Mouse (Mus musculus): Measurements from ENCODE around the gene Fut8. TPM values are rescaled to one million over a fixed set of nuclear protein-coding genes. Genes with fewer than 3 reads are reported as not detected.
A peak's percentile ranks its signal among the peaks of the same experiment; 100 is the strongest.

The Fut8 gene
- 10 to 100 TPM; 18.0 to 19.6 TPM for total RNA-seq (2021)

DNA sequence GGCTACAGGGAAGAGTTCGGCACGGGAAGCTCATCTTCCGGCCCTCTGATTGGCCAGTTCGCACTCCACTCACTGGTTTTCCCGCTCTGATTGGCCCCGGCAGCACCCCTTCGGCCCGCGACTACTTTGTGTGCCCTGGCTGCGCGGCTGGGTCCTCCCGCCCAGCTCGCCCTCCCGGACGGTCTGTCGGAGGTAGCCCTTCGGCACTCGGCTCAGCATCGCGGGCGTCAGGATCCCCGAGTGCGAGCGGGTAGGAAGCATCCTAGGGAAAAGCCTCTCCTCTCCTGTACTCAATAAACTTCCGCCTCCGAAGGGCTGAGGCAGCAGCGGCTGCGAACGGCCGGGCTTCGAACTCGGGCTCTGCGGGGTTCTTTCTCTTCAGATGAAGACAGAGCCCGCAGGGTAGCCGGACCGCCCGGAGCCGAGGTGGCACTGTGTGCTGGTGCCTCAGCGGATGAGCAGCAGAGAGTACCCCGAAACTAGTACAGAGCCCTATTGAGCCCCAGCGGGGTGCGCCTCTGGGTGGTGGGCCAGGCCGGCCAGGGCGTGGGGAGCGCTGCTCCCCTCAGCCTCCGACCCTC is at the start of gene Fut8:
Fut8 (plus strand) TSS at position 176 of the 581 bp plus-strand sequence.
- peak; percentile 90 for DNase-seq (ENCODE audit: low spot score)
- intact Hi-C loops (cut with DNase I) = loop anchor here (5.0 kb wide), 3 partner anchors 186 to 401 kb away; no protein-coding TSS in a partner anchor

DNA sequence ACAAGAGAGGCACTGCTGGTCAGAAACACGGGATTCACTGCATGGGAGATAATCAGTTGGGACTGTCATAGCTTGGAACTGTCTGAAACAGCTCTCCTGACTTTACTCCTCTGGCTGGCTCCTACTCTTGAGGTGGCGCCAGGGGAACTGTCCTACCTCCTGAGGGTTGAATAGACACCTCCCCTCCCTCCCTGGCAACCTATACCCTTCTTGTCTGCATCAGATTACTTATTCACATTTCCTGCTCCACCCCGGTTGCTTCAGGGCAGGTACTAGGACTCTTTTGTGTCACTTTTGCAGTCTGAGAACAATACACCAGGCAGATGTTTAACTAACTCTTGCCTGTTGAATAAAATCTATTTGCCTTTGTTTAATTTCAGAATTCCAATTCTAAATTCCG is 48.8 kb upstream of the Fut8 start:
- intact Hi-C loops (cut with DNase I) = no loop called here
- no peak for DNase-seq (ENCODE audit: low spot score)

DNA sequence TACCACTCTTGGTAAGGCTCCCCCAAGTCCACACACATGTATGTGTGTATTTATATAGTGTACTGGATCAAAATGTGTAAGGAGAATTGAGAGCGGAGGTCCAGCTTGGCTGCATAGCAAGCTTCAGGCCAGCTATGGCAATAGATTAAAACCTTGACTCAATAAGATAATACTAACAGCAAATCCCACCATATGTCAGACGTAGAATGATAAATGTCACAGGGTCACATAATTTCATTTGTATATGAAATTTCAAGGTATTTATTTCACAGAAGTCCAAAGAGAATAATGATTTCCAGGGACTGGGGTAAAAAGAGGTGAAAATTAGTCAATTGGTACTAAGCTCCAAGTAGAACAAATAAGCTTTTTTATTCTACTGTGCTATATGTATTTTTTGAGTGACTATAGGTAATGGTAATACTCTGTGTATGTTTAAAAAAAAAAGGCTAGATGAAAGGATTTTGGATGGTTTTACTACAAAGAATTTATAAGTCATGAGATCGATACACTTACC is 47.9 kb upstream of the Fut8 start:
- DNase-seq (ENCODE audit: low spot score) = no peak
- intact Hi-C loops (cut with DNase I) = no loop called here

DNA sequence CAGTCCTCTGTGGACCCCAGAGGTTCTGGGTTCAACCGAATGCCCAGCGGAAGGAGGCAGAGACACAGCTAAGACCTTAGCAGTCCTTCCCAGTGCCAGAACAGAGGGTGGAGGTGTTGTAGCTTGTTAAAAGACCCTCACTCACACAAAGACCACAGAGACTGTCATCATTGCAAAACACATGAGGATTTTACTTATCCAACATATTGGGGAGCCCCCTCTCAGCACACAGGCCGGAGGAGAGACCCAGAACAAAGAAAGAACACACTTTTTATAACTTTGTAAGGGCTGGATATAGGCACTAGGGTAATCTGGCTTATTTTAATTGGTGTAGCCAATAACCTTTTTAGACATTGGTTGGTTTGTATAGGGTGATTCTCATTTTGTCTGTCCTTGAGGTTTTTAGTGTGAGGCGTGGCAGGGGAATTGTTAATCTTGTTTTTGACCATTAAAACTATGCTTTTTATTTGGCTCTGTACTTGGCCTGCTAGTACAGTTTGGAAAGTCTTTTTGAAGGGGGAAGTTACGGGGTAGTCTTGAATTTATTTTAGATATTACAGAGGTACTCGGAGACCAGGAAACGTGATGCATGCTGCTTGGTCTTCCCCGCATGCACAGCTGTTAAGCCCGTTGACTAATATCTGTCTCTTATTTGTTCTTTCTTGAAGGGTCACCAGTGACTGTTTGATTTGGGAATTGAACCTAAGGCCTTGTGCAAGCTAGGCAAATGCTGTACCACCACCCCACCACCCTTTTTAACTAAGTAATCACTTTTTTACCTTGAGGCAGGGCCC is 46.2 kb upstream of the Fut8 start:
- no peak for DNase-seq (ENCODE audit: low spot score)
- intact Hi-C loops (cut with DNase I) = no loop called here

DNA sequence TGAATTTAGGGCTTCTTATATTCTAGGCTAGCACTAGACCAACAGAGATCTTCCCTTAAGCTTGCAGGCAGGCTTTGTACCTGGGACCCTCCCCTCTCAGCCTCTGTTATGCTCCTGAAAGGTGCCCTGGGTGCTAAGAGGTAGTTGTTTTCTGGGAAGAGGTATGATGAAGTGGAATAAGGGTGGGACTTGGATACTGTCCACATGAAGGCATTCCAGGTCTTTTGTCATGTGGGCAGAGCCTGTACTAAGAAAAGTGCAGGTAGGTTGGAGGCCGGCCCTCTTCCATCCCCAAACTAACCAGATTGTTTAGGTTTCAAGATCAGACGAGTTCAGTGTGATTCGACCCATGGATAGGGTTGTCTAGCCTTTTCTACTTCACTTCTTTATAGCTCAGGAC is 45.2 kb upstream of the Fut8 start:
- intact Hi-C loops (cut with DNase I) = no loop called here
- no peak for DNase-seq (ENCODE audit: low spot score)

DNA sequence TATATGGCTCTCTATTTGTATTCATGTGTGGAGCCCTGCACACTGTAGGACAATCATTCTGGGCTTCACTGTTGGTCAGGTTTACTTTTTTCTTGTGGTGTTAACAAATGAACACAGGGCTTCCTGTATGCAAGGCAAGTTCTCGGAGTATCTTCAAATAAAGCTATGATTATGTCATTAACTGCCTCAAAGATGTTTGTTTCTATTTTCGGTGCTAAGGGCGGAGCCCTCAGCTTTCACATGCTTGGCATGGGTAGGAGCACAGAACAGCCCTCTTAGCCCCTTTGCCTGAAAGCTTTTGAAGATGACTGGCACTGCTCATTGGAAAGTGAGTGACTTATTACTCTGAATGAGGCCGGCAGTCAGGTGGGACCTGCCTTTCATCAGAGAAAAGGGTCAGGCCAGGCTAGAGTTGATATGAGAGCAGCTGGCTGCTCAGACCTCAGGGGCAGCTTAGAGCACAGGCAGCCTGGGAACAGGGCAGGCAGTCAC is 44.7 kb upstream of the Fut8 start:
- intact Hi-C loops (cut with DNase I) = no loop called here
- DNase-seq (ENCODE audit: low spot score) = no peak

DNA sequence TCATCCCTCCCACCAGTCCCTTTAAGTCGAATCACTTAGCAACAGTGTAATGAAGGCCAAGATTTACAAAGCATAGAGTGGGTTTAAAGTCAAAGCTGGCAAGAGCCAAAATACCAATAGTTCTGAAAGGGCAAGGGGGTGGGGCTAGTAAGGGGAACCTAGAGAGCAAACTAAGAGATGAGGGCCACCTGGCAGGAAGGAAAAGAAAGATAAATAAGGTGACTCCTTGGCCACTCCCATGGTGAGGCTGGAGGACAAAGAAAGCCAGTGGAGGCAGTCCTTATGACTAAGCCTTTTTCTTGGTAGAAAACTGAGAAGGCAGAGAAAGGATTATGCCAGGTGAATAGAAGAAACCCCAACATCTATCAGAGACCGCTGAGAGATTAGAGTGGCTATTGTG is 42.9 kb upstream of the Fut8 start:
- no peak for DNase-seq (ENCODE audit: low spot score)
- intact Hi-C loops (cut with DNase I) = no loop called here

DNA sequence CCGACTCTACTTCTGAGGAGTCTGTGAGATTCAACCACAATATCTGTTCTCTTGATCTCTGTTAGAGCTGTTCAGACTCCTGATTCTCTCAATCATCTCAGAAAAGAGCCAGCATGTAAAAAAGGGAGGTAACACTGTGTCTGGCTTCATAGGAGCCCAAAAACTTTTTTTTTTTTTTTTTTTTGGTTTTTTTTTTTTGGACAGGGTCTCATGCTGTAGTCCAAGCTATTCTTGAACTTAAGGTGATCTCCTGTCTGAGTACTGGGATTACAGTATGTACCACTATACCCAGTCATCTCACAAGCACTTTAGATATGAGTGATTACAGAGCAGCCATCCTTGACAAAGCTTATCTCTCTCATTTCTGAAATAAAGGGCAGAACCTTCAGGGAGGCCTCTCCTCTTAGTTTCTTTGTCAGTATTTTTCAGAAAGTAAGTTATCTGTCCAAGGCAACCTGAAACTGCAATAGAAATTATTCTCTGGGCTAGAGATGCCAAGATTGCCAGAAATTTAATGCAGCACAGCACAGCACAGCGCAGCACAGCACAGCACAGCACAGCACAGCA is 41.3 kb upstream of the Fut8 start:
- no peak for DNase-seq (ENCODE audit: low spot score)
- intact Hi-C loops (cut with DNase I) = no loop called here

DNA sequence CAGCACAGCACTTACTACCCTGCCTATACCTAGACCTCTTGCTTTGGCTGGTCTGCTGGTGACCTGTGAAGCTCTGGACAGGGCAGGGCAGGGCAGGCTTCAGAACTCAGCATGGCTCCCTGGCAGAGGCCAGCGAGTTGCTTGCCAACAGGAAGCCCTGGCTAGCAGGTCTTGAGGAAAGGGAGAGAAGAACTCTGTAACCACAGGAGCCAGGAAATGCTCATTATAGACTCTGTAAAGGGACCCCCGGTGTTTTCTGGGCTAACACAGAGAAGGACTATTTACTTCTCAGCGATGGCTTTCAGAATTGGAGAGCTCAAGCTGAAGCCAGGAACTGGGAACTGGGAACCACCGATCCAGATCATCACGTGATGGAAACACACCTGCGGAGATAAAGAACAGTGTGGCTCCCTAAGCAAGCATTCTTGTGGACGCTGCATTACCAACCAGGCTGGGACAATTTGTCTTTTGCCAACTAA is 40.8 kb upstream of the Fut8 start:
- intact Hi-C loops (cut with DNase I) = no loop called here
- no peak for DNase-seq (ENCODE audit: low spot score)

DNA sequence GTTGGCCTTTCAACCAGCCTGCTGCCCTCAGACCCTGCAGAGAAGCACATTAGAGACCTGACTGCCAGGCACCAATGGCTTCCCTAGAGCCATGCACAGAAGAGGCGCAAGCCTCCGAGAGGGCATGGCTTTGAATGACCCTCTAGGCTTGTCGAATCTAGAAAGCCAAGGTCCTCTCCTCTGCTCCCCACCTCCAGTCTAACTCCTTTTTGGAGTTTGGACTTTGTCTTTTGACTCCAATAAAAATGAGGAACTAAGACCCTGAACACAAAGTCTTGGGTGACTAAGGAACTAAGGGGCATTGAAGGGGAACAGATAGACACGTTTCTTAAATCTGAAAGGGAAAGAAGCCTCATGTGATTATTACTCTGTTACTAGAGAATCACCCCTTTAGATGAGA is 39.7 kb upstream of the Fut8 start:
- intact Hi-C loops (cut with DNase I) = no loop called here
- no peak for DNase-seq (ENCODE audit: low spot score)

DNA sequence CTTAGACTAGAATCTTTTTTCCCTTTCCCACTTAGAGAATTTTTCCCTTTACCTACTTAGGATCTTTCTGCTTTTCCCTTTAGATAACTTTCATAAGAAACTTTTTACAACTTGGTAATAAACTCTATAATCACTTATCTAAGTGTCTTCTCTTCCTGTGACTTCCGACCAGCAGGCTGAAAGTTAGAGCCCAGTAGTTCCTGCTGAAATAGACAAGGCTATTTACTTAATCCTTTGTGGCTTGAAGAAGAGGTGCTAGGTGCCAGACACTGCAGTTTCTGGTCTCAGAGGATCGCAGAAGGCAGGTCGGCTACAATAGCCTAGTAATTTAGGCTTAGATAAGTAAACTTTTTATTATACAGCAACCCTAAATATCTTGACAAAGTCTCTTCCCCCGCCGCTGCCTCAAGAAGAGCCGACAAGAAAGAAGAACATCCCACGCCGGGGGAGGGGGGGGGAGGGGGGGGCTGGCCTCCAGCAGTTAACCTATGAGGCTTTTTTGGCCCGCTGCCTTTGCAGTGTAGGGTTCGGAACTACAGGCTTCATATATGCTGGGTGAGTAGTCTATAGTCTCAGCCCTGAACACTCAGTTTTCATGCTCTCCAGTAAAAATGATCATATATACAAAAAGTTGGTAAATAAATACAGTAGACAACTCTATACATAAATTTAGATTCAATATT is 36.3 kb upstream of the Fut8 start:
- no peak for DNase-seq (ENCODE audit: low spot score)
- intact Hi-C loops (cut with DNase I) = no loop called here

DNA sequence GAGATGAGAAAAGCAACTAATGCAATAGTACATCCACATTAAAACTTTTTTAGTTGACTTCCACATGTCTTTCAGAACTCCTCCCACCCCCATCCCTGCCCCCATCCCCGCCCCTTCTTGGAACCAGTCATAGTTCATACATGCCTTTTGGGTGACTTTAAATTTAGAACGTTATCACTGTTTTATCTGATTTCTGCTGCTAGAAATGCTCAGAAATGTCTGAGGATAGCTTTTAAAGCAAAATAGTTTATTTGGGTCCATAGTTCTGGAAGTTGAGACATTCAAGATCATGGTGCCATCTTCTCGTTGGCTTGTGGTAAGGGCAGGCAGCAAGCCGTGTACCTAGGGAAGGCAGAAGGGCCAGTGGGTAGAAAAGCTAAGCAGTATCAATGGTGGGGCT is 34.8 kb upstream of the Fut8 start:
- intact Hi-C loops (cut with DNase I) = no loop called here
- no peak for DNase-seq (ENCODE audit: low spot score)

DNA sequence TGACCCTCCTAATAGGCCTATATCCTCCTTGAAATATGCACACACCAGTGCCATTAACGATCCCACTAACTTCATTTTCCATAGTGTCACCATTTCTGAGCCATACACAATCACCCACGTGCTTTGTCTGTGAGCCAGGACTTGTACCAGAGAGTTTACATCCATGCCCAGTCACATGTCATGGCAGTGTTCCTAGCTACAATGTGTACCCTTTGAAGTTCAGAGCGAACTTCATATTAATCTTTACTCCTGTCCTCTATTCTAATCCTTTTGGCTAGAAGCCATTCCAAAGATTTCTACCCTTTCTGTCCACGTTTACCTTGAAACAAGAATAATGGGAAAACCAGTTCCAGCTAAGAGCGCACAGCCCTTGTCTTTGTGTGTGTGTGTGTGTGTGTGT is 31.1 kb upstream of the Fut8 start:
- DNase-seq (ENCODE audit: low spot score) = no peak
- intact Hi-C loops (cut with DNase I) = no loop called here

DNA sequence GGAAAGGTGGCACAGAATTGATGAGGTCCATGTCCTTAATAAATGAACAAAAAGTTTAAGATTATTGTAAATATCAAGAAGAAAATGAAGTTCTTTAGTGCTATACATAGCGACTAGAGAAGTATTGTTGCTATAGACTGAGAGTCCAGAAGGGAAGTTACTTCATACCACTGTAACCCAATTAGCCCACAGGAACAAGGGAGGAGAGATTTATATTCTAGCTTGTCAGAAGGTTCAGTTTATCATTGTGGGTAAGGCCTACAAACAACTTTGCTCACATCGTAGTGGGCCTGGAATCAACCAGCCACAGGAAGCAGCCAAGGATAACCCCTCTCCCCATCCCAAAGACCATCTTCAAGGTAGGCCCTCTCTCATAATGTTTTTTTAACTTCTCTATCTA is 29.9 kb upstream of the Fut8 start:
- no peak for DNase-seq (ENCODE audit: low spot score)
- intact Hi-C loops (cut with DNase I) = no loop called here

DNA sequence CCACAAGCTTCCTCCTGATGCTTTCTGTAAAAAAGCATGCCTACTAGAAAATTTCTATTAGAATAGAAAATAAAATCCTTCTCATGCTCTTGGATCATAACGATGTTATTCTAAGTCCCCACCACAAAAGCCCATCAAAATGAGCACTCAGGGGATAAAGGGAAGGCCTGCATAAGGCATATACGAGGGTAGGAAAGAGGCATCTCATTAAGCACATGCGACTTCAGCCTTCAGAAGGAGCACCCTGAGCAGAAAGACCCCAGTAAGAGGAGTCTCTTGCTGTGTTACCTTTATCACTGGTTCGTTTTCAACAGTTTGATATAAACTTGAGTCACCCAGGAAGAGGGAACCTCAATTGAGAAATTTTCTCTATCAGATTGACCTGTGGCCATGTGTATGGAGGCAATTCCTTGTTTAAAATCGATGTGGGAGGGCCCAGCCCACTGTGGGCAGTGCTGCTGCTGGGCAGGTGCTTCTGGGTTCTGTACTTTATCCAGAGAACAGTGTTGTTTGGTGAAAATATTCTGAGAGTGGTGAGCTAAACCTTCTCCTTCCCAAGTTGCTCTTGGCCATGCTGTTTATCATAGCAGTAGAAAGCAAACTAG is 29.2 kb upstream of the Fut8 start:
- no peak for DNase-seq (ENCODE audit: low spot score)
- intact Hi-C loops (cut with DNase I) = no loop called here

DNA sequence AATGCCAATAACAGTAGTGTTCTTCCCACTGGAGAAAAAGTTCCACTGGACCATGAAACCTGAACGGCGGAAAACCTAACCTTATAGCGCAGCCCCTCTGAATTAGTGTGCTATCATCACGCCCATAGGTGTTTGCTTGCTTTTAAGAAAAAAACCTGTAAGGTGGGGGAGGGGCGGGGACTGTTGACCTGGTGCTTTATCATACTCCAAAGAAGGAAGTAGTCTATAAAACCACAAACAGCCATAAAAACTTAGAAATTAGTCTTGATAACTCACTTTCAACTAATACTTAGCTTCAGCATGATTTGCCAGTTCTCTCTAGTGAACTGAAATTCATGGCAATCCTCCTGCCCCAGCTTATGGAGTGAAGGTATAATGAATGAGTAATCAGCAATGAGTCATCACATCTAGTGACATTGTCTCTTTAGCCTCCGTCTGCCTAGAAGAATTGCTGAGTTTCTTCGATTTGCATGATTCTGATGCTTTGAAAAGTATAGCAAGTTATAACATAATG is 26.2 kb upstream of the Fut8 start:
- DNase-seq (ENCODE audit: low spot score) = no peak
- intact Hi-C loops (cut with DNase I) = no loop called here

DNA sequence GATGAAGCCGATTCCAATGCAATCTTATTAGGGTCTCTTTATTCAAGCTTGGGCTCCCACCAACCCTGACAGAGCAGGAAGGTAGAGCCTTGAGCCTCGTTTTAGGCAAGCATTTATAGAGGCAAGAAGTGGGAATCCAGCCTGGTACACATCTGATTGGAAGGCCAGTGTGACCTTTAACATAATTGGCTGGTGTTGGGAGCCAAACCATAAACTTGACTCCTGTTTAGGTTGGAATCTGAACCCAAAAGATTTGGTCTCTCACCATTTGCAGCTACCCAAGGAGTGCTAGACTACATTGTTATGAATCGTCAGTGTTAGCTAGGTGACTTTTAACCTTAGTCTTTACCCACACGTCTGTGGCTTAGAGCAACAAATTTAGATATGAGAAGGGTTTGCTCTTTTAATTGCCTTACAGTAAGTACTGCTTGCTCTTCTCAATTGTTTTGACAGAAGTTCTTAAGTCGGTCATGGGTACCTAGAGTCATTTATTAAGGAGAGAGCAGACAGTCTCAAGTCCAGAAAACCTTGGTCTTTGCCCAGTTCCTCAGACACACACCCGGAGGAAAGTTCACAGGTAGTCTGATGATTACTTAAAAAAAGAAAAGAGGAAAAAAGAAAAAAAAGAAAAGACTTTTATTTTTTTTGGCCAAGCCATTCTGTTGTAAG is 23.9 kb upstream of the Fut8 start:
- intact Hi-C loops (cut with DNase I) = no loop called here

DNA sequence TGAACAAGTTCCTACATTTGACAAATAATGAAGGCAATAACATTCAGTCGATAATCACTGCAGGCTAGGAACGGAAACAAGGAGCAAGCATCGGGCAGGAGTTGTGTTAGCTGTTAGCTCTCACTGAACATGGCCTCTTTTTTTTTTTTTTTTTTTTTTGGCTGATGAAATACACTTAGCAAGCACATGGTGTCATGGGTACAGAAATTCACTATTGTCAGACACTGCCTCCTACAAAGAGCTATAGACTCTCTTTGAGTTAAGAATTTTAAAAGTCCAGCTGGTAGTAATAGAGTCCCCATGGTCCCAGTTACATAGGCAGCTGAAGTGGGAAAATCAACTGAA is 23.4 kb upstream of the Fut8 start:
- intact Hi-C loops (cut with DNase I) = no loop called here
- no peak for DNase-seq (ENCODE audit: low spot score)

More for the DNA sequence above, 23.9 kb upstream of the Fut8 start:
- no peak for DNase-seq (ENCODE audit: low spot score)

DNA sequence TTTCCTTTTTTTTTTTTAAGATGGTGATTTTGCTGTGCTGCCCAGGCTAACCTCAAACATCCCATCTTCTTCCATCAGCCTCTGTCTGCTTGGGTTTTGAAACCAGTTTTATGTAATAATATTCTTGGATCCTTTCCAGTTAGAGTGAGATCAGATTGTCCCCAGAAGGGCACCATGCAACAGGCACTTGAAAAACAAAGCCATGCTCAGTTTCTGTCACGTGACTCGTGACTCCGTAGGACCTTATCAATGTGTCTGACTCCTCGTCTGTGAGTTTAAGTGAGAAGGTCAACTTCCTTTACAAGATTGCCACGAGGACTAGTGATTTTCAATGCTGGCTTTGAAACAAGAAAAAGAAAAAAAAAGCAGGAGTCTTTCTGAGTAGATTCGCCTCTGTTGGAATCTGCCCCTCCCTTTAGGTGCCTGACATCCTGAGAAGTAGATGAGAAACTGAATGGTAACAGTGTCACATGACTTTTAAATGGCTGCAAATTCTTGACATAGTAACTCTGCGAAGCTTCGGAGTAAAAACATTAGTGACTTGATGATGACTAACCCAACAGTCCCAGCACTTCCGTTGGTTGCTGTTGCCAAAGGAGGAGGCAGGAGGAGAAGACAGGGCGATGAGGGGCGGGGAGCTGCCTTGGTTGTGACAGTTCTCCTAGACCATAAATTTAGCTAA is 21.3 kb upstream of the Fut8 start:
- DNase-seq (ENCODE audit: low spot score) = no peak
- intact Hi-C loops (cut with DNase I) = no loop called here

Data from heart, postnatal 25 days (tissue).